Mouse (Mus musculus) cerebellum, postnatal 10 days (tissue): ENCODE measurements around the gene Utp11.
A peak's percentile ranks its signal among the peaks of the same experiment; 100 is the strongest.
"Not testable (repeated sequence)": the region's sequence is repeated elsewhere in the genome, so short reads cannot be mapped to it uniquely, and the experiment has no call there.

Source experiments
- DNase-seq, 2 experiments: peaks; one replicate each; pipeline ENCODE4 v3.0.0; 2021; ENCODE audit warnings: mixed read lengths in 2 of 2

The Utp11 gene

DNA sequence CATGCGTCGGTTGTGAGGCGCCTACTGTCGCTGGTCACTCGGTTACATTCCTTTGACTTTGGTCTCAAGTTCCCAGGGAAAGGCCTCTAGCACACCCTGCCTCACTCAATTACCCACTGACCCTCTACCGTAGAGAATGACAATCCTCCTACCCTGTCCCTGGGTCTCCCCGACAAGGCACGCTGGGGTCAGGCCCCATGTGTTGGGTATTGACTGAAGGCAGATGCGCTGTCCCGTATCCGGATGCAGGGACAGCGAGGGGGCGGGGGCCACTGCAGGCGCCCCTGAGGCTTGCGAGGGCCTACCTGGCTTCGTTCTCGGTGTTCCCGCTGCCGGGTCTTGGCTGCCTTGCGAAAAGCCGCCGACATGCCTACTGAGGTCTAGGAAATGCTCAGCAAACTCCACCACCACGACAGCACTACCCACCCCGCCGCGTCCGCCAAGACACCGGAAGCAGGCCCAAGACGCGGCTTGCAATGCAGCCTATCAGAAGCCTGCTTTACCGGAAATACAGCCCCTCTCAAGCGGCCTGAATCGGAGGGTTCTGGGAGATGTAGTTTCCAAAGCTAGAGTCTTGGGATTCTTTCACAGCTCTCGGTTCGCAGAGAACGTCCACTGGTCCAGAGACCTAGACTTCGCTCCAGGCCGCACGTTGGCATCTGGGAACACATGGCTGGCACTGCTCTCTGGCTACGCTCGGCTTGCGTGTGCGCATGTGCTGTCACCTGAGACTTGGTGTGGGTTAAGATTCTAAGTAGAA lies at the start of gene Utp11:
TSS of gene Utp11 (minus strand) at position 466 of the 760 bp plus-strand sequence.
- peak; percentile 90 for DNase-seq

DNA sequence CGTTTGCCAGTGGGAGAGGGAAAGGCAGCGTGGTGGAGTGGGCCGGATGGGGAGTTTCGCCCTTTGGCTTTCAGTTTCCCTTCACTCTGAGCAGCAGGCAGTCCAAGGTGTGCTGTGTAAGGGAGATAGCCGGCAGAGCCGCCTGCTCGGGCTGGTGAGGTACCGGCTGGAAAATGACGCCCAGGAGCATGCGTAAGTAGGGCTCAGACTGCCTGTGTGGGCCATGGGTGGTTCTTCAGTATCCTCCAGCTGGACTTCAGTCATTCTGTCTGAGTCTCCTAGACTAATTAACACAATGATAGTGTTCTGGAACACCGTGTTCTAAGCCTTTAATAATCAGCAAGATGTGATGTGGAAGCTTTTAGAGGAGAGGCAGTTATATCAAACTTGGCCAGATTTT lies 49.4 kb upstream of the Utp11 start:
- DNase-seq = no peak

DNA sequence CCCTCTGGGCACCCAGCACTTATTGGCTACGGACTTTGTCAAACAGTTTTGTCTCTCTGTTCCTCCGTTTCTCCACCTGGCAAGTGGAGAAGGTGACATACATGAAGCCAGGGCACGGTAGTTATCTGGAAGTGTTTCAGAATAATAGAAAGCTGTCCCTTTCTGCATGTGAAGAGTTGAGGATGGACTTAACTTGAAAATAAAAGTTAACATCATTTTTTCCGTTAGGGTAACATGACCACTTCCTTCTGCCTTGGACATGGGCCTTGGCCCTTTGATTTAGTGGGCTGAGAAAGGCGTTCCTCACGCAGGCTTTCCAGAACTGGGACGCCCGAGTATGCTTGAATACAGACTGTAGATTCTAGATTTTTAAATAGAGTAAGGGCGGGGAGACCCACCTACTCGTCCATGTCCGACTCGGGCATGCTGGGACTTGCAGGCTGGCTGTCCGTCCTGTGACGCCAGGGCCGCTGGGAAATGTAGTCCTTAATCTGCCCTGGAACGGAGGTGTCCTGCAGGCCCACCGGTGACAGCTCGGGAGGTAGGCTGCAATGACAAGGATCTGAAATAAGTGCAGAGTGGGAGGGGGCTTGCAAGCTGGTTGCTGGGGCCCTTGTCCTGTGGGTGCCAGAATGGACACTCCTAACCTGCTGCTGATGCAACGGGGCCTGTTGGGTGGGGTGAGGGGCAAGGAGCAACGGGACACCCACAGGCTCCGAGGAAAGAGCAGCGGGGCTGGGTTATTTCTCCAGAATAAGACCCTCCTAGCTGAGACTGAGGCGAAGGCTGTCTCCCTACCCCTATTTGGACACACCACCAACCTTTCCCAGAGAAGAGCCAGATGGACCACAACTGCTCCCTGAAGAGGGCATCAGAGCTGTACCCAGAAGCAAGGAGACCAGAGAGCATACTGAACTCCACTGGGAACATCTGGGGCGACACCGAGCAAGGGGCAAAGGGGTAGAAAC lies 48.3 kb upstream of the Utp11 start, which contains the start of gene Inpp5b:
TSS of gene Inpp5b (plus strand) at position 475 of the 968 bp plus-strand sequence.
- DNase-seq = peak; percentile 88 to 91

DNA sequence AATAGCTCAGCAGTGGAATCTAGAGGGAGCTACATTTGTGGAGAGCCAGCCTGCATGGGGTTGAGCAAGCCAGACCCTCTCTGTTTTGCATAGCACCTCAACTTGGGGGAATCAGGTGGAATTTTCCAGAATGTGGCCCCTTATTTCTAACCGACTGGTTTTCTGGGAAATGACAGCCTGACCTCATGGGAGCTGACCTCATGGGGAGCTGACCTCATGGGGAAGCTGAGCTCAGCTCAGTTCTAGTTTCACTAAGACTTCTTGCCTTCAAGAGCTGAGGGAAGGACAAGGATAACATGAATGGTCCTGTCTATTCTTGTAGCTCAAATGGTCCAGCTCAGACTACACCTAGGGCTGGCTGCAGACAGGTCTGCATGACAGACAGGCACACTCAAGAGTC lies 45.4 kb upstream of the Utp11 start:
- no peak for DNase-seq

DNA sequence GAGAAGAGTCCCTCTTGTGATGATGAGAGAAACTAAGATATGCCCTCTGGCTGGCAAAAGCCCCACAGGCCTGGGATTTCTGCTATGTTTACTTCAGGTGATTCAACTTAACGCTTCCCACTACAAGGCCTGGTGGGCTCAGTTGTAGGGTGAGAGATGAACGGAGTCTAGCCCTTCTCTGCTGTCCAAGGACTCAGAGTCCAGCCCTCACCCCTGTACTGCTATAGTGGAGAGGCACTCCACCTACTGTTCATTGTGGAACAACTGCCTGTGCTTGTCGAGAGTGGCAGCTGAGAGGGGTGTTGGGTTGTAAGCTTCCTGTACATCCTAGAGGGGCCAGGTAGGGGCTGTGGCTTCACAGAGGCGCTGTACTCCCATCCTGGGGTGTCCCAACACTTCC lies 44.6 kb upstream of the Utp11 start:
- DNase-seq = no peak

DNA sequence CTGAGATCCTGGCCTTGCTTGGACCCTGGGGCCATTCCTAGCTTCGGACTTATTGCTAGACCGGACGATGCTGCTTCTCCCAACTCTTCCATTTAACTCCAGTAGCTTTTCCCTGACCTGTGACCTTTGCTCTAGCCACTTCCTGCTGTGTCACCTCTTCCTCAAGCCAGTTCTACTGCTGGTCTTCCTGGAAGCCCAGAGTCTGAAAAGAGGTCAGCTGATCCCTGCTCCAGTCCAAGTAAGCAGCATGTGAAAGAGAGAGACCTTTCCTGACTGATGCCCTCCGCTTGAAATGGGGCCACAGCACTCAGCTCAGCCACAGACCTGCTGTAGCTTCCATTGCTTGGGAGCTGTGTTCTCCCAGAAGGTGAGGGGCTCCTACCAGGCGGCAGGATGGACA lies 44.1 kb upstream of the Utp11 start:
- no peak for DNase-seq

DNA sequence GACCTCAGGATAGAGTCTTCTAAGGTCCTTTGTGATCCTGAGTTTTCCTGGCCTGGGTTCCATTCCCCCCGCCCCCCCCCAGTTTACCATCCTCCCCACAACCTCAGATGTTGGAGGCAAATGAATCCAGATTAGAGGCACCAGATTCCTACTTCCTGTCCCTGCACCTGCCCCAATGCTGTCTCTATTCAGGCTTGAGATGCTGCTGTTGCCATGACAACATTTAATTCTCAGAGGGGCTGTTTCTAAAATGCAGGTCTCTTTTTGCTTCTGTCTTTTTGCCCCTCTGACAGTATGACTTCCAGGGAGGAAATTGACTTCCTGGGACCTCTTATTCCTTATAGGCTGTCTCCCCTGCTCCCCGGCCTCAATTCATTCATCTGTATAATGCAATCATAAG lies 43.6 kb upstream of the Utp11 start:
- no peak for DNase-seq

DNA sequence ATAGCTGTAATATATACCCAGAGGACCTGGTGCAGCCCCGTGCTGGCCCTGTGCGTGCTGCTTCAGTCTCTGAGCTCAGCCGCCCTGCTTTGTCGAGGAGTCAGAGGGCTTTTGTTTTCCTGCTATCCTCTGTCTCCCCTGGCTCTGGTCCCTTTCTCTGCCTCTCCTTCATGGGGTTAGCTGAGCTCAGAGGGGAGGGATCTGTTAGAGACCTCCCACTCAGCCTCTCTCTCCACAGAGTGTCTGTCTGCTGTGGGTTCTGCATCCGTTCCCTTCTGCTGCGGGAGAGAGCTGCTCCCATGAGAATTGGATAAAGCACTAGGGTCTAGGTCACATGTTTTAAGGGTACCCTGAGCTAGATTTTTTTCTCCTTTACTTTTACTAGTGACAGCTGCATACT lies 32.7 kb upstream of the Utp11 start:
- DNase-seq = no peak

DNA sequence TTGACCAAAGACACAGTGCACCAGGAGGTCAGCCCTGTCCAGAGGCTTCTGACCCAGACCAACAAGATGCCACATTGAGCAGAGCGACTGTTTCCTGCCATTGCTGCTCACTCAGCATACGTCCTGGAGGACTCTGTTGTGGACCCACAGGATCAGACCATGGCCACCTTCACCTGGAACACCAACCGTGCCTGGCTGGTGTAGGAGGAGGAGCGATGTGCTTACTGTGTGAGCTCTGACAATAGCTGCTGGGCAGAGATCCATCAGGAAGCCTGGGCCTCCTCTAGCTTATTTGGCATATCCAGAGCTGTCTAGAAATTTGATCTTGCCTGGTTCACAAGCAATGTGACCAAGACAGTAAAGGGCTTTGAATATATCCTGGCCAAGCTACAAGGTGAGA lies 25.7 kb upstream of the Utp11 start:
- no peak for DNase-seq

DNA sequence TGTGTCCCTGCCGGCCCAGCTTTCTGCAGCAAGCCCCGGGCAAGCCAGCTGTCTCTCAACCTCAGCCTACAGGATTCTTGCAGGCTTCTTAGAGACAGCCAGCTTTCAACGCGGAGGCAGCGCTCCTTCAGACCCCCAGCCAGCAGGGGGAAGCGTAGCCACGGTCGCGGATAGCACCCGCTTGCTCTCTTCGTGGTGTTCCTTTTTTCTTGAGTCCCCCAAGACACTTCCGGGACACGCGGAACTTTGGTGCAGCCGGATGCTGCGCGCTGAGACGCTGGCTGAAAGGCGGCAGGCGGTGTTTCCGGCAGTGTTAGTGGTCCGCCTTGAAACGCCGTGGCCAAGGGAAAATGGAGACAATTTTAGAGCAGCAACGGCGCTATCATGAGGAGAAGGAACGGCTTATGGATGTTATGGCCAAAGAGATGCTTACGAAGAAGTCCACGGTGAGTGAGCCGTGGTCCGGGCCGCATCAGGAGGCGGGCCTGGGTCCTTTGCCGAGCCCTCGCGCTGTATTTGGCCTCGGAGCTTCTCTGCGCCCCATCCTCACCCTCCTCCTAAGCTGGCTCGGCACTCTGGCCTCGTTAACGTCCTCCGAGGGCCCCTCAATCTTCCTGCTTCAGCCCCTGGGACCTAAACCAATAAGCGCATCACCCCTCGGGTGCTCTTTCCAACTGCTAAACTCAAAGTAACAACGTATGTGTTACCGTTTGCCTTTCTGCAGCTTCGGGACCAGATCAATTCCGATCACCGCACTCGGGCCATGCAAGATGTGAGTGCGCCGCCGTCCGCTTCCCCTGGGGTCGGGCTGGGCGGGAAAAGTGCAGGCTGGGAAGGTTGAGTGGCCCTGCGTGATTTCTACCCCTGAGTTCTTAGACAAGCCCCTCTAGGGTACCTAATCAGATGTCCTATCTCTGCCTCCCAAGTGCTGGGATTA lies 21.4 kb upstream of the Utp11 start, which contains the start of gene Sf3a3:
TSS of gene Sf3a3 (plus strand) at position 232 of the 937 bp plus-strand sequence.
- peak; percentile 95 to 97 for DNase-seq

DNA sequence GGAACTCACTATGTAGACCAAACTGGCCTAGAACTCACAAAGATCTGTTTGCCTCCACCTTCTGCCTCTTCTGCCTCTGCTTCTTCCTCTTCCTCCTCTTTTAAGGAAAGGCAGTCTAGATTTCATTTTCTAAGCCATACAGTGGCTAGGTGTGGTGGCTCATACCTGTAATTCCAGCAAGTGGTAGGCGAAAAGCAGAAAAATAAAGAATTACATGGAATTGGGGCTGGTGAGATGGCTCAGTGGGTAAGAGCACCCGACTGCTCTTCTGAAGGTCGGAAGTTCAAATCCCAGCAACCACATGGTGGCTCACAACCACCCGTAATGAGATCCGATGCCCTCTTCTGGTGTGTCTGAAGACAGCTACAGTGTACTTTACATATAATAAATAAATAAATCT lies 20.4 kb upstream of the Utp11 start:
- not testable (repeated sequence) for DNase-seq

DNA sequence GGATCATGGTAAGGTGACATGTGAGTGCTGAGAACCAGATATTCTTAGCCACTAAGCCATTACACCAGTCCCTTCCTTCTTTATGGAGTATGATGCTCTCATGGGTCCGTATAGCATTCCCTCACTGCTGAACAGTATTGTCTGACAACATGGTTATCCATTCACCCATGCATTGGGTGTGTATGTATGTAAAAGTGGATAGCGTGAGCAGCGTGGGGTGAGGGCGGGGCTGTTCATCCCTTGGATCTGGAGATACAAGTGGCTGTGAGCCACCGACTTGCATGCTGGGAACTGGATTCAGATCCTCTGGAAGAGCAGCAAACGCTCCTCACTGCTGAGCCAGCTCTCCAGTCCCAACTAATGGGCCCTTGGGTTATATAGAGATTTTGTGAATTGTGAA lies 19.2 kb upstream of the Utp11 start:
- no peak for DNase-seq

DNA sequence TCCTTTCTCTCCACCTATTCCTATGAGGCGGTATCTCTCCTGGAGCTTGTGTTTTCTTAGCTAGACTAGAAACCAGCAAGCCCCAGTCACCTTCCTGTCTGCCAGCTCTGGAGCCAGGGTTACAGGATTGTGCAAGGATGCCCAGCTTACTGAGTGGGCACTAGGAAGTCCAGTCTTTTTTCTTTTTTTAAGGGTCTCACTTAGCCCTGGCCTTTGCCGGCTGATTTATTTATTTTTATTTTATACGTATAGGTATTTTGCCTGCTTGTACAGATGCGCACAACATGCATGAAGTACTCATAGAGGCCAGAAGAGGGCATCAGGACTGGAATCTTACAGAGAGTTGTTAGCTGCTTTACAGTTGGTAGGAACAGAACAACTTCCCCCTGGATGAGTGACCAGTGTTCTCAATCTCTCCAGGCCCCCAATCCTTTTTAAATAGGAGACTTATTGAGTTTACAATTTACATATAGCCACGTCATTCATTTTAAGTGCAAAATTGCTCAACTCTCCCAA lies 17.4 kb upstream of the Utp11 start:
- peak; percentile 59 to 64 for DNase-seq

DNA sequence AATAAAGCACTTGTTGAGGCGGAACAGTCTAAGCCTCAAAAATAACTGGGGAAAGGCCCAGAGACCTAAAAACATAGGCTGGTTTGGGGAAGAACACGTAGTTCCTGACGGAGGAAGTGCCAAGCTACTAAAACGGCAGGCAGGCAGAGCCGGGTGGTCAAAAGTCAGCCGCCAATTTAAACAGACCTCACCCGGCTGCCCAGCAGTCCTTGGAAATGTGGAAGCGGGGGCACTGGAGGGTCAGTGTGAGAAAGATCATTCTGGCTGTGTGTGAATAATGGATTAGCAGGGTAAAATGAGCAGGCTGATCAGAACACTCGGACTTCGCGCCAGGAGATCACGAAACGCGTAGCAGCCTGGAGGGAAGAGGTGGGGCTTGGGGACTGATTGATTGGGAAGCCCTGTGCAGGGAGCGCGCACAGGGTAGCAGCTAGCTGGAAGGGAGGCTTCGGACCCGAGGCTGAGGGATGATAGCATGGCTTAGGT lies 16.6 kb upstream of the Utp11 start:
- DNase-seq = no peak

DNA sequence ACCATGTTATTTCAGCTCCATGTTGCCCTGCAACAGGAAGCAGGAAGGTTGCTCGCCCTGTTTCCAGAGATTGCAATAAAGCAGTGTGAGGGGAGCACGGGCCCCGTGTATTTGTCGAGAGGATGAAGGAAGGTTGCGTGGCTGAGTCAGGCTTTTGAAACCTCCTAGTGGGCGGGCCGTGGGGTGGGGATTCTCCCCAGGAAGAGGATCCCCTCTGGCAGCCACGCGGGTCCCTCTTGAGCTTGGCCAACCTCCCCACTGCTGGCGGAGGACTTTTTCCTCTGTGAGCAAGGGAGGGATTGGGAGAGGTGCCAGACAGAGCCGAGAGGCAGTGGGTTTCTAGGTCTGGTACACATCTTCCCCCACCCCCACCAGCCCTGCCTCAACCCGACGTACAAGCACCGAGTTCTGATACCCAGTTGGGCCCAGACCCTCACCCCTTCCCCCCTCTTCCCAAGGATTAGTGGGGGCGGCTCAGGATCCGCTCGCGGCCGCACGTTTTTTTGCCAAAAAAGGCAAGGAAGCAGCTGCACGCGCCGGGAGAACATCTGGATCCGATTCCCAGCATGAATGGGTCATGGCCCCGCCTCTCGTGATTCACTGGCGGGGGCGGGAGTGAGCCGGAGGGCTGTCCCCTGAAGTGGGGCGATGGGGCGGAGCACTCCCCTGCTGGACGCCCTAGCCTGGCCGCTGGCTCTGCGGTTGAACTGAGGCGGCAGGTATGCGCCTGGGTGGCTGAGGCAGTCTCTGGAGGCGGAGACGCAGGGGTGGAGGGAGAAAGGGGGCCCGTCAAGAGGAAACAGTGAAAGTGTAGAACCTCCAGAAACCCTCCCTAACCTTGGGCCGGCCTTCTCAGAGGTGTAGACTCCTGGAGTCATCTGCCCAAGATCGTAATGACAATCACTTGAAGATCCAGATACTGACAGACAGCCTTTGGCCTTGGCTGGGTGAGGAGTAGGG lies 15.4 kb upstream of the Utp11 start:
- peak; percentile 67 to 77 for DNase-seq

DNA sequence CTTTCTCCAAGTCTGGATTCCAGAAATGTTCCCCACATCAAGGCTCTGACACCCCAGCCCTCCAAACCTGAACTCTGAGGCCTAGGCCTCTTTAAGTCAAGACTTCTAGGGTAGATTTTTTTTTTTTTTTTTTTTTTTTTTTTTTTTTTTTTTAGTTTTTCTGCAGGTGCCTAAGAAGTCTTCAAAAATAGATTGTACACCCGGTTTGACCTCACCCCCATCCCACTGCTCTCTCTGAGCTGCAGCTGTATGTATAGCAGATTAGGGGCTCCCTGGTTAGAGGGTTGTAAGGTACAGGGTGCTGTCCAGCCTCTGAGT lies 14.8 kb upstream of the Utp11 start:
- DNase-seq = not testable (repeated sequence)

DNA sequence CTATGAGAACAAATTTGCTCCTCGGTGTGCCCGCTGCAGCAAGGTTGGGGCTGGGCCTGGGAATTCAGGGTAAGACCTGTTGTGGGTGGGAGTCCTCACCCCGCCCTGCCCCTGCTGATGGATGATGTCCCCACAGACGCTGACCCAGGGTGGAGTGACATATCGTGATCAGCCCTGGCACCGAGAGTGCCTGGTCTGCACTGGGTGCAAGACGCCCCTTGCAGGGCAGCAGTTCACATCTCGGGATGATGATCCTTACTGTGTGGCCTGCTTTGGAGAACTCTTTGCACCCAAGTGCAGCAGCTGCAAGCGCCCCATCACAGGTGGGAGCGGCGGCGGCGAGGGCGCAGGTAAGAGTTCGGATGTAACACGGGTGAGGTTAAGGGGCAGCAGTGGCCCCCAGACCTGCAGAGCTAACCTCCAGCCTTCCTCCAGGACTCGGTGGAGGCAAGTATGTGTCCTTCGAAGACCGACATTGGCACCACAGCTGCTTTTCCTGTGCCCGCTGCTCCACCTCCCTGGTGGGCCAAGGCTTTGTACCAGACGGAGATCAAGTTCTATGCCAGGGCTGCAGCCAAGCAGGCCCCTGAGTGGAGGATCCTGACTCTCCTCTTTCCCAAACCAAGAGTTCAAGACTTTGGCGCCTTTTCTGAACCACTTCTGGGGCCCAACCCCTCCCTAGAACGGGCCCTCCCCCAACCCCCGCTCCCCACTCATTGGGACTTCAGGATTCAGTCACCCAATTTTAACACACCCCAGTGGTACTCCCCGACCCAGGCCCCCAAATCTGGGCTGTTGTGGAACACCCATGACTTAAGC lies 14.2 kb upstream of the Utp11 start:
- DNase-seq = not testable (repeated sequence)

DNA sequence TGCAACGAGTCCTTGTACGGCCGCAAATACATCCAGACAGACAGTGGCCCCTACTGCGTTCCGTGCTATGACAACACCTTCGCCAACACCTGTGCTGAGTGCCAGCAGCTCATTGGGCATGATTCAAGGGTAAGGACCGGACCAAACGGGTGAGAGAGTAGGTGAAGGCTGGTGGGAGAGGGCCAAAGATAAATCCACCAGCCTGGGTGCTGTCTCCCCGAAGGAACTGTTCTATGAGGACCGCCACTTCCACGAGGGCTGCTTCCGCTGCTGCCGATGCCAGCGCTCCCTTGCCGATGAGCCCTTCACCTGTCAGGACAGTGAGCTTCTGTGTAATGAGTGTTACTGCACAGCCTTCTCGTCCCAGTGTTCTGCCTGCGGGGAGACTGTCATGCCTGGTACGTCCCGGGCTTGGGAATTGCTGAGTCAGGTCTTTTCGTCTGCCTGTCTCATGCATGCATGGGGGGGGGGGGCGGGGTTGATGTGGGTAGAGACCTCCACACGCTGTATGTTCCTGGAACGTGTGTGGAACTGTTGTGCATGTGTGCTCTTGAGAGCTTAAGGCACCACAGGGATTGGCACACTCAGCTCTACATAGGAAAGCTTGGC lies 12.4 kb upstream of the Utp11 start:
- no peak for DNase-seq

DNA sequence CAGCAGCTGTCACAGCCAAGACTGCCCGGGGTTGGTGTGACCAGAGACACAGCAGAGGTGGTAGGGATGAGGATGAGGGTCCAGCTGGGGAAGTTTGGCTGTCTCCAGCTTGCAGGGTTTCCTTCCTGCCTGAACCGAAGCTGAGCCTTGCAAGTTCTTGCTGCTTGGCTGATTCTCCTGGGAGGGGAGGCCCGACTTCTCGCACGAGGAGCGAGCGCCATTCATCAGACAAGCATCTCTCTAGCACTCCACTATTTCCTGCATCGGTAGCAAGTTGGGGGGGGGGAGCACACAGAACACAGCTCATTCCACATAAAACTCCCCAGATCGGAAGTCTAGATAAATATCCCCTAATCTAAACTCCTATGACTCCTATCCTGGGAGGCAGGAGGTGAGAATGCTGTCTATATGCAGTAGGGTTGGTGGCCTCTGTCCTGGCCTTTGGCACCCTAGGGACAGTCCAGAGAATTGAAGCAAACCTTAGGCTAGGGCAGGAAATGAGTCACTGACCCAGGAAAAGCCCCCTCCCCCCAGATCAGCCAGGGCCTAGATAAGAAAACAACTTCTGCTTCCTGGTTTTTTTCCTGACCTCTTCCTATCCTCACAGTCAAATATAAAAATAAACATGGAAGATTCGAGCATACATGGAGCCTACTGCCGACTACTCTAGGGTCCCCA lies 11.5 kb upstream of the Utp11 start:
- DNase-seq = peak; percentile 34
